Mouse (Mus musculus): ENCODE data around the gene Atg7.

DNA sequence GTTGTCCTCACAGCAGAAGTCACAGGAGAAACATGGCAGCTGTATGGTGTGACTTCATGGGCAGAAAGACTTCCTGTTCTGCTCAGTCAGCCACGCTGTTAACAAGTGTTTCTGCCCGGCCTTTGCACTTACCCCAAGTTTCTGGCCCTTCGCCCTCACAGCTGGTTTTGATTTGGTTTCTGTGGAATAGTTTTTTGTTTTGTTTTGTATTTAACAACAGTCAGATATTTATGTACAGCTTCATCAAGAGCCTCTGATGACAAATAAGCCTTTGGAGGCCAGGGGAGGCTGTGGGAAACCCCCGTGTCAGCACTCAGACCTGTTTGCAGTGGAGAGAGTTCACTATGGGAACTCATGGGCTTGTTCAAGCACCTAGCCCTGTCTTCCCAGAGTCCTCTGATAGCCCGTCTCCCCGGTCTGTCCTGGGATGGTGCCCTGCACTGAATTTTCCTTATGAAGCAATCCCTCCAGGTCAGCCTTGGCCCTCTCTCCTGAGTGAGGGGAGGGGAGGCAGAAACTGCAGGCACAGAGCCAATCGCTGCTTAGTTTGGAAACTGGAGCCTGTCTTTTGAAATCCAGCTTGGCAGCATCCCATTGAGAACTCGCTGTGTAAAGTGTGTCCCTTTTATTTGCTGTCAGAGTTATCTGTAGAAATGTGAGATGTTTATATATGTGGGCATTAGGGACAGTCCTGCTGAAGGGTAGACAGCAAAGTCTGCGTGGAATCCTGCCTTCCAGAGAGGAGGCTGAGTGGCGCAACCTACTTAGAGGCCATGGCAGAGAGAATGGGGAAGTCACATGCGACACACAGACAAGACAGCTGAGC lies 138.7 kb downstream of the Atg7 start:
- no peak for TF ChIP-seq CTCF (IDR thresholded peaks at IDR 0.05; ENCODE audit: control insufficient read depth, insufficient read depth, low read length)
- no peak for TF ChIP-seq POLR2A (IDR thresholded peaks at IDR 0.05; ENCODE audit: borderline replicate concordance, control insufficient read depth, low read depth, low read length)
